22 mouse cellular contexts compared by ENCODE assay signal in the genomic region with DNA sequence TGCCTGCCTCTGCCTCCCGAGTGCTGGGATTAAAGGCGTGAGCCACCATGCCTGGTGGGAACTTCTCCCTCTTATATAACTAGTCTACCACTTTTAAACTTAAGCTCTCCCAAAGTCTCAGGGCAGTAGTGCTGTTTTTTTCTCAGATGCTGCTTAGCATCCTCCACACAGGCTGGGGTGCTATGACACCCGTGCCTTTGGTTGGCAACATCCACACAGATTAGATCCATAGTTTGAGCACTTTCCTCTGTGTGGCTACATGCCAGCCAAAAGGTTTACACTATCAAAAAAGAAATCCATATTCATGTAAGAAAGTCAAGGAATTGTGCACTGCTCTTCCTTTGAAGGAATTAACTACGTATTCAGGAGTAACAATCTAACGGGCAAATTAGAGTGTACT.
DNase-seq lines count a peak whose midpoint lies in the region; ATAC-seq lines count a peak whose summit lies in the region.
"Had no signal": no experiment of that assay in that cellular context is flagged by ENCODE, and none has a peak within 500 bp of the region (broad histone marks: within the 10 kb centered on the region; RNA-seq: fewer than 3 reads in every experiment).

No protein-coding gene starts in this region.

- intact Hi-C loops in left cerebral cortex, postnatal 4 days (cut with DNase I), result no loop called here

- ATAC-seq in intestine, embryonic 16.5 days, result no peak
- ATAC-seq: CD4-positive, CD25-positive, alpha-beta regulatory T cell, adult 4 months; forebrain, embryonic 13.5 days; forebrain, embryonic 16.5 days had no signal

- H3K4me1 ChIP-seq in intestine, embryonic 16.5 days (ENCODE audit: control insufficient read depth, insufficient read depth, low read length), result no peaks in the 10 kb centered on the region
- H3K4me1 ChIP-seq: forebrain, embryonic 10.5 days; forebrain, embryonic 13.5 days; hindbrain, embryonic 12.5 days; hindbrain, embryonic 15.5 days had no signal

- no peak overlapping the region for H3K4me2 ChIP-seq in intestine, embryonic 16.5 days (ENCODE audit: low read depth, low read length)
- H3K4me2 ChIP-seq: forebrain, embryonic 13.5 days; heart, embryonic 11.5 days; hindbrain, embryonic 12.5 days; hindbrain, embryonic 15.5 days had no signal

- no peak overlapping the region for H3K27ac ChIP-seq in intestine, embryonic 16.5 days (ENCODE audit: low read length)
- H3K27ac ChIP-seq: forebrain, embryonic 10.5 days; forebrain, embryonic 13.5 days; gastrocnemius, adult 2 months; hindbrain, embryonic 12.5 days; hindbrain, embryonic 15.5 days had no signal

- DNase-seq in left cerebral cortex, adult 9 months (ENCODE audit: low spot score in 2 of 2), result peak; percentile 10 to 14
- DNase-seq in left cerebral cortex, postnatal 4 days, result no peak
- DNase-seq in brain, adult 2 months (ENCODE audit: low read depth, low spot score), result peak; percentile 59
- peak; percentile 27 to 57 for DNase-seq in frontal cortex, adult 2 months (ENCODE audit: extremely low spot score in 1 of 2, low spot score in 1 of 2)
- no peak for DNase-seq in lung, postnatal 25 days (ENCODE audit: low spot score)
- DNase-seq: adrenal gland, adult 2 months; adrenal gland, postnatal 14 days; cerebellum, adult 11-12 months; cerebellum, adult 8-10 months; cerebellum, postnatal 10 days; cerebellum, postnatal 36 days; gastrocnemius, adult 2 months; gastrocnemius, postnatal 14 days; heart, adult 11 months had no signal

- H3K36me3 ChIP-seq in intestine, embryonic 16.5 days (ENCODE audit: control insufficient read depth, insufficient read depth, low read length), result no peaks in the 10 kb centered on the region
- H3K36me3 ChIP-seq: forebrain, embryonic 10.5 days; hindbrain, embryonic 12.5 days; hindbrain, embryonic 15.5 days had no signal

- no peaks in the 10 kb centered on the region for H3K27me3 ChIP-seq in intestine, embryonic 16.5 days (replicated peaks; ENCODE audit: control insufficient read depth, insufficient read depth, low read length)
- H3K27me3 ChIP-seq: forebrain, embryonic 13.5 days; hindbrain, embryonic 12.5 days; hindbrain, embryonic 15.5 days had no signal

- no peak overlapping the region for H3K4me3 ChIP-seq in intestine, embryonic 16.5 days (ENCODE audit: low read length)
- H3K4me3 ChIP-seq: forebrain, embryonic 10.5 days; forebrain, embryonic 13.5 days; gastrocnemius, adult 2 months; hindbrain, embryonic 12.5 days; hindbrain, embryonic 15.5 days had no signal

- 87% methylated on average over 5 of the region's 5 CpGs for WGBS in intestine, embryonic 16.5 days

- no peaks in the 10 kb centered on the region for H3K9me3 ChIP-seq in intestine, embryonic 16.5 days (ENCODE audit: control insufficient read depth, low read length)
- H3K9me3 ChIP-seq: forebrain, embryonic 10.5 days; forebrain, embryonic 13.5 days; hindbrain, embryonic 12.5 days; hindbrain, embryonic 15.5 days had no signal

- no peak overlapping the region for H3K9ac ChIP-seq in intestine, embryonic 16.5 days (ENCODE audit: low read depth, low read length)
- H3K9ac ChIP-seq: forebrain, embryonic 13.5 days; hindbrain, embryonic 12.5 days; hindbrain, embryonic 15.5 days had no signal

Comparison
In these comparisons a context has a peak if more than half of its experiments do, and no peak if none do; other contexts are left out.
1. DNase-seq: peak in left cerebral cortex, adult 9 months (2 of 2), brain, adult 2 months (single experiment) and frontal cortex, adult 2 months (2 of 2); none in left cerebral cortex, postnatal 4 days (single experiment) and lung, postnatal 25 days (single experiment).